Mouse (Mus musculus) heart, embryonic 14.5 days (tissue): Measurements from ENCODE around the gene Trim10. TPM values are rescaled to one million over a fixed set of nuclear protein-coding genes. Genes with fewer than 3 reads are reported as not detected.

Experiments
- ATAC-seq: fragments of 200-750 bp; cut with Nextera tagmentation; 2 replicates; pipeline ENCODE4 v1.8.0; 2017; ENCODE audit warnings: low read depth, moderate TSS enrichment; ENCODE audit not compliant: insufficient number of reproducible peaks, insufficient read depth, low FRiP score
- H3K27ac ChIP-seq, 2 experiments: fragments of 200-500 bp in 1 of 2; fragments of 300-500 bp in 1 of 2; sonication (generic) in 1 of 2; replicated peaks in 1 of 2; 2 replicates each; pipeline ENCODE4 v1.5.1; 2012 to 2014; ENCODE audit warnings: low read depth in 2 of 2, low read length in 2 of 2, control low read depth in 1 of 2, mild to moderate bottlenecking in 1 of 2, mixed read lengths in 1 of 2; ENCODE audit not compliant: control insufficient read depth in 1 of 2, insufficient read depth in 1 of 2
- H3K27me3 ChIP-seq: fragments of 300-500 bp; sonication (generic); 2 replicates; pipeline ENCODE4 v1.6.1; 2014; ENCODE audit warnings: mild to moderate bottlenecking, low read length, control low read depth; ENCODE audit not compliant: control insufficient read depth, insufficient read depth
- H3K36me3 ChIP-seq: fragments of 300-500 bp; sonication (generic); 2 replicates; pipeline ENCODE4 v1.6.1; 2014; ENCODE audit warnings: mild to moderate bottlenecking, control low read depth, low read length, mixed read lengths; ENCODE audit not compliant: control insufficient read depth, insufficient read depth
- H3K4me1 ChIP-seq, 2 experiments: fragments of 200-500 bp in 1 of 2; fragments of 300-500 bp in 1 of 2; sonication (generic) in 1 of 2; 2 replicates each; pipeline ENCODE4 v1.6.1; 2012 to 2014; ENCODE audit warnings: low read length in 2 of 2, control low read depth in 1 of 2, mixed read lengths in 1 of 2; ENCODE audit not compliant: control insufficient read depth in 2 of 2, insufficient read depth in 2 of 2
- H3K4me2 ChIP-seq: fragments of 300-500 bp; sonication (generic); 2 replicates; pipeline ENCODE4 v1.6.1; 2014; ENCODE audit warnings: mild to moderate bottlenecking, low read length
- H3K4me3 ChIP-seq, 2 experiments: fragments of 200-500 bp in 1 of 2; fragments of 300-500 bp in 1 of 2; sonication (generic) in 1 of 2; 2 replicates each; pipeline ENCODE4 v1.5.1; 2012 to 2014; ENCODE audit warnings: low read length in 2 of 2, mild to moderate bottlenecking in 2 of 2, control low read depth in 1 of 2, low read depth in 1 of 2, moderate library complexity in 1 of 2; ENCODE audit not compliant: control insufficient read depth in 1 of 2, insufficient read depth in 1 of 2
- H3K9ac ChIP-seq: fragments of 300-500 bp; sonication (generic); 2 replicates; pipeline ENCODE4 v1.6.1; 2014; ENCODE audit warnings: mild to moderate bottlenecking, low read length
- H3K9me3 ChIP-seq: fragments of 300-500 bp; sonication (generic); 2 replicates; pipeline ENCODE4 v1.6.1; 2016; ENCODE audit warnings: low read length, control low read depth; ENCODE audit not compliant: control insufficient read depth
- WGBS: fragments of 180-500 bp; shearing (Covaris S2); extraction: QIAGEN DNeasy Blood & Tissue Kit; methylation state at CpG from one replicate; pipeline ENCODE4 v1.1.7; 2014; 5-methylcytosine and 5-hydroxymethylcytosine counted together
- polyA plus RNA-seq: library from polyadenylated mRNA; unstranded; fragments of >200 nt; fragmentation: Nextera tagmentation; extraction: Ambion mirVana; gene quantifications from 2 replicates; pipeline ENCODE4 v1.2.1, GENCODE M21; 2014

Trim10 gene
- polyA plus RNA-seq, 1 experiment from 2014 or later: 4.7 TPM

DNA sequence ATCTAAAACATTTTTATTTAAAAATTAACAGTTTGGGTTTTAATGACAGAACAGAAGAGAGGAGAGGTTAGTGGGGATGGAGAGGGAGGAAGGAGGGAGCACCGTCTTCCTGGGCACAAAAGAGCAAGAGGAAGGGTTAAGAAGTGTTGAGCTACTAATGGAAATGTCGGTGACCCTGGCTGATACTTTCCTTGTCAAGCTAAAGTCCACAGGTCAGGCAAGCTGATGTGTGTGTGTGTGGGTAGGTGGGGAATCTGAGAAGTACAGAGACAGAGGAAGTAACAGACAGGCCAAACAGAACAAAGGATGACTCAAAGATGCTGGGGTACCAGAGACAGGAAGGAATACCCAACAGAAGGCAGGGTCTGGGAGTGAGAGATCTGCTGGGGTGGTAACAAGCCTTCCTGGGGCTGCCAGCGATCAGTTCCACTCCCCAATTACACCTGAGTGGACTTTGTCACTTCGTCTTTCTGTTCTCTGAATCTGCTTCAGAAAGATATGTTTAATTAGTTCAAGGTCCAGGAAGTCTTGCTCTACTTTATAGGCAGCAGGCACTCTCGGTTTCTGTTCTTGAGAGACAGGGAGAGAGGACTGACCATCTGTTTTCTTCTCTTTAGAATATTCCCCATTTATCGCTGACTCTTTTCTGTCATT lies 28.3 kb downstream of the Trim10 start, which contains the start of gene Trim31:
TSS of gene Trim31 (plus strand) at position 567 of the 654 bp plus-strand sequence.
- Histone ChIP-seq H3K27ac (no peak within 1 kb of the TSS), H3K4me3 (no peak within 1 kb of the TSS), H3K36me3 (no peaks in the 10 kb centered on the region), H3K4me2 (no peak within 1 kb of the TSS), H3K27me3 (no peaks in the 10 kb centered on the region), H3K4me1 (no peaks in the 10 kb centered on the region), H3K9ac (no peak within 1 kb of the TSS), H3K9me3 (no peaks in the 10 kb centered on the region)
- 60% methylated on average over 6 of the region's 6 CpGs for WGBS
- no peak for ATAC-seq

DNA sequence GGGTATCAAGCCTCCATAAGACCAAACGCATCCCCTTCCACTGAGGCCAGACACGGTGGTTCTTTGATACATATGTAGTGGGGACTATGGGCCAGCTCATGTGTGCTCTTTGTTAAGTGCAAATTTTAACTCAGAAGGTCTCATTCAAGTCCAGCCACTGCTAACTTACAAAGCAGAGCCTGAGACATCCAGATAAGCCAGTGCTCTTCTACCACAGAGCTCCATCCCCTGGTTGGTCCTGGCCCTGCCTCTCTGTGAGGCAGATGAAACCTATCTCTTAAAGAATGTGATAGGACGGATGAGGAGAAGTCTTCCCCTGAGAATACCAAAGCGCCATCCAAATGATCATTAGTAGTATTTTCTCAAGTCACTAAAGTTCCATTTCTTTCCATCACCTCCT lies 30.0 kb downstream of the Trim10 start:
- no peak overlapping the region for H3K27ac ChIP-seq
- no peaks in the 10 kb centered on the region for H3K36me3 ChIP-seq
- no peak for ATAC-seq
- H3K9ac ChIP-seq: no peak overlapping the region
- H3K4me3 ChIP-seq: no peak overlapping the region
- no peaks in the 10 kb centered on the region for H3K4me1 ChIP-seq
- H3K4me2 ChIP-seq: no peak overlapping the region
- WGBS: 52% methylated on average over 4 of the region's 4 CpGs
- H3K27me3 ChIP-seq: no peaks in the 10 kb centered on the region
- H3K9me3 ChIP-seq: no peaks in the 10 kb centered on the region

DNA sequence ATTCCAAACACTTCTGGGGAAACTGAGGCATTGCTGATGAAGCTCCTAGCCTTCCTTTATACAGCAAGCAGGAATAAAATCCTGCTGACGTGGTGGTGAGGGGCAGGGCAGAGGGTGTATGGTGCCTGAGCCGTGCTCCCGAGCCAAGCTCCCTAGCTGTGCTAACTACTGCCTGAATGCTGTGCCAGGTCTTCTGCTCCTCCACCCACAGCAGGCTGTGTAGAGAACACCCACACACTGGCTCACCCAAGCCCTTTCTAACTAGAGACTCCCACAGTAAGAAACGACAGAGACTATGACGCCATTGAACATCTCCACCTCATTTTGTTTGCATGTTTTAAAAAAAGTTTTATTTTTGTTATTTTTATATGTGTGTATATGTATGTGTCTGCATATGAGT lies 30.6 kb downstream of the Trim10 start:
- H3K27me3 ChIP-seq: no peaks in the 10 kb centered on the region
- WGBS: 71% methylated on average over 5 of the region's 5 CpGs
- no peak overlapping the region for H3K27ac ChIP-seq
- no peak overlapping the region for H3K9ac ChIP-seq
- H3K36me3 ChIP-seq: no peaks in the 10 kb centered on the region
- H3K4me2 ChIP-seq: no peak overlapping the region
- no peak for ATAC-seq
- no peaks in the 10 kb centered on the region for H3K9me3 ChIP-seq
- H3K4me1 ChIP-seq: no peaks in the 10 kb centered on the region
- no peak overlapping the region for H3K4me3 ChIP-seq

DNA sequence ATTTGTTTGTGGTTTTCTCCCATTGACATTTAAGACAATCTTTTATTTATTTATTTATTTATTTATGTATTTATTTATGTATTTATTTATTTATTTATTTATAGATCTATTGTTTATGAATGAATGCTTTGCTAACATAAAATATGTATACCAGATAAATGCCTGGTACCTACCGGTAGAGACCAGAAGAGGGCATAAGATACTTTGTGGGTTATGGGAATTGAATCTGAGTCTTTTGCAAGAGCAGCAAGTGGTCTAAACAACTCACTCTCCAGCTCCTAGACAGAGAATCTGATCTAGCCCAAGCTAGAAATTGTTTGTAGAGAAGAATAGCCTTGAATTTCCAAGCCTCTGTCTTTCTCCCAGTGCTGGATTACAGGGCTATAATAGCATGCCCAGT lies 31.3 kb downstream of the Trim10 start:
- WGBS: 19% methylated on average over 1 of the region's 1 CpGs
- Histone ChIP-seq H3K4me3 (no peak overlapping the region), H3K27me3 (no peaks in the 10 kb centered on the region), H3K9me3 (no peaks in the 10 kb centered on the region), H3K4me2 (no peak overlapping the region), H3K36me3 (no peaks in the 10 kb centered on the region), H3K27ac (no peak overlapping the region), H3K9ac (no peak overlapping the region), H3K4me1 (no peaks in the 10 kb centered on the region)
- ATAC-seq: no peak

DNA sequence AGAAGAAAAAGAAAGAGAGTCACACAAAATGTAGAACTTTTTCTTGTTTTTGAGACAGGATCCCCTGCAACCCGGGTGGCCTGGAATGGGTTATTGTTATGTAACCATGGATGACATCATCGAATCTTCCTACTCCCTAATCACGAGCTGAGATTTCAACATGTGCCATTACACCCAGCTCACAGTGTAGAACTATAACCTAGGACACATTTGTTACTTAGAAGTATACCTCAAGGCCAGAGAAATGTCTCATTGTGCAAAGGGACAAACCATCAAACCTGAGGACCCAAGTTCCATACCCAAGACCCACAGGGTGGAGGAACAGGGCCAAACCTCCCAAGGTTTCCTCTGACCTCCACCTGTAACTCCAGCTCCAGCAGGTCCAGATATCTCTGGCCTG lies 34.3 kb downstream of the Trim10 start:
- no peak overlapping the region for H3K4me2 ChIP-seq
- H3K9ac ChIP-seq: no peak overlapping the region
- H3K4me1 ChIP-seq: no peaks in the 10 kb centered on the region
- WGBS: 62% methylated on average over 3 of the region's 3 CpGs
- H3K36me3 ChIP-seq: no peaks in the 10 kb centered on the region
- H3K27me3 ChIP-seq: no peaks in the 10 kb centered on the region
- no peaks in the 10 kb centered on the region for H3K9me3 ChIP-seq
- H3K27ac ChIP-seq: no peak overlapping the region
- no peak overlapping the region for H3K4me3 ChIP-seq
- ATAC-seq: no peak

DNA sequence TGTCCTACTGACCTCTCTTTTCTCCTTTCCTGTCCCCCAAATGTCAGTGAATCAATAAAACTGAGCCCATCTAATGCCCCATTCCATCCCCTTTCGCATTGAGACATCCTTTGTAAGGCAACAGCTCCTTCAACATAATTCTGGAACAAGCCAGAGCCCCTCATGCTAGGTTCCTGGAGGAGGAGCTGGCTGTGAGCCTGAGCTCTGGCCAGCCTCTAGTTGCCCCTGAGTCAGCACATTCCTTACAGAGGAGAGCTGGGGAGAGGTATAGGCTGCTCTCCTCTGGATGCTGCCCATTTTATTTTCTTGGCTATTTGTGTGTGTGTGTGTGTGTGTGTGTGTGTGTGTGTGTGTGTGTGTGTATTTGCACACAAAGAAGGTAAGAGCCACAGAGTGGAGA lies 38.9 kb downstream of the Trim10 start:
- Histone ChIP-seq H3K4me3 (no peak overlapping the region), H3K36me3 (no peaks in the 10 kb centered on the region), H3K4me2 (no peak overlapping the region), H3K9me3 (no peaks in the 10 kb centered on the region), H3K27me3 (peaks cover 9% of the 10 kb centered on the region; the same call in 1 of the 2 replicates), H3K9ac (no peak overlapping the region), H3K27ac (no peak overlapping the region), H3K4me1 (no peaks in the 10 kb centered on the region)
- no peak for ATAC-seq
- 26% methylated on average over 1 of the region's 1 CpGs for WGBS

DNA sequence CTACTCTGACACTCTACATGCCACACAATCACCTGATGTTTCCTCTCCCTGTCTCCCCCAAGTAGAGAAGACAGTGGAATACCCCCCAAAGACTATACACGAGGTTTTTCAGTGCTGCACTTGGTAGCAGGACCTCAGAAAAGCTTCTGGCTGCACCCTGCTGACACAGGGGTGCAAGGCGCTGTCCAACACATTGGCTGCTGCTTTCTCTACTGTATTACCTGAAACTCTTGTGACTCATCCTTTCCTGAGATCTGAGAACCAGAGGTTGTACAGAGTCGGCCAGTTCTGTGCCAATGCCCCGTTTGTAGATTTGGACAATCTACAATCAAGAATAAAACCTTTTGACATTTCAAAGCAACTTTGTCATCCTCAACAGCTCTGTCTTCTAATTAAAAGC lies 40.4 kb downstream of the Trim10 start:
- Histone ChIP-seq H3K4me2 (no peak overlapping the region), H3K36me3 (no peaks in the 10 kb centered on the region), H3K27me3 (peaks cover 9% of the 10 kb centered on the region; the same call in 1 of the 2 replicates), H3K27ac (no peak overlapping the region), H3K9me3 (no peaks in the 10 kb centered on the region), H3K4me1 (no peaks in the 10 kb centered on the region), H3K4me3 (no peak overlapping the region), H3K9ac (no peak overlapping the region)
- ATAC-seq: no peak
- WGBS: 33% methylated on average over 4 of the region's 4 CpGs

DNA sequence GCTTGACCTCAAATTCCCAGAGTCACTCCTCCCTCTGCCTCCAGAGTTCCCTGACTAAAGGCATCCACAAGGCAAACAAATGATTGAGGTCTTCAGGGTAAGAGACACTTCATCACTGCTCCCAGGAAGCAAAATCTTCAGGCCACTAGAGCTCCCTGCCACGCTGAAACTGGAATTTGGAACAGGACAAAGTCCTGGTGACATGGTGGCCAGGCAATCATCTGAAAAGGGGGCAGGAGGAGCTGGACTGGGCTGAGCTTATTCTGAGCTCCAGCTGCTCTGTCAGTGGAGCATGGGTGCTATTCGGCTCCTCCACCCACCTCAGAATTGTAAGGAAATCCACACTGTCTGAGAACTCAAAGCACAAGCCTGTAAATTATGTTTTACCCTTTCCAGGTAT lies 42.7 kb downstream of the Trim10 start:
- Histone ChIP-seq H3K4me1 (no peaks in the 10 kb centered on the region), H3K27me3 (peaks cover 9% of the 10 kb centered on the region; the same call in 1 of the 2 replicates), H3K27ac (no peak overlapping the region), H3K9me3 (no peaks in the 10 kb centered on the region), H3K4me2 (no peak overlapping the region), H3K4me3 (no peak overlapping the region), H3K36me3 (no peaks in the 10 kb centered on the region), H3K9ac (no peak overlapping the region)
- 58% methylated on average over 2 of the region's 2 CpGs for WGBS
- ATAC-seq: no peak
